Mouse (Mus musculus): ENCODE data around the gene Cd2.

The Cd2 gene

GRCm38 (mm10) chr3:101293571-101294135 lies 5.9 kb upstream of the Cd2 start:
- DNase-seq (ENCODE audit: low spot score): no peak

DNA sequence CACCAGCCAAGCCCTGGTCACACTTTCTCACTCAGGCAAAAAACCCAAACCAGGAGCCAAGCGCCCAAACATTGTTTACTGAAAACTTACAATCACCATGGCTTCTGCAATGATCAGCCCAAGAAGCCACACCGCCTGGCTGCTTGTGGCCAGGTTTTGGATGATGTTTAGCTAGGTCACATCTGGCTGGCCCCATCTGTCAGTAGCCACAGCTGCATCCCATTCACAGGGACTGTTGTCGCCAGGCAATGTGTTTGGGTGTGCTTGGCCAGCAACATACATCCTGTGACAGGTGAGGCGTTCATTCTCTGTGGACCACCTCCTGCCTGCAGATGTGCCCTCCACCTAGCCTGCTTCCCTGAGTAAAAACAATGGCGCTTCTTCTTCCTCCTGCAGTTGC lies 4.9 kb upstream of the Cd2 start:
- DNase-seq (ENCODE audit: low spot score): no peak

GRCm38 (mm10) chr3:101290587-101291520 lies 3.1 kb upstream of the Cd2 start:
- no peak for DNase-seq (ENCODE audit: low spot score)

GRCm38 (mm10) chr3:101290036-101290435 lies 2.3 kb upstream of the Cd2 start:
- DNase-seq (ENCODE audit: low spot score): no peak

DNA sequence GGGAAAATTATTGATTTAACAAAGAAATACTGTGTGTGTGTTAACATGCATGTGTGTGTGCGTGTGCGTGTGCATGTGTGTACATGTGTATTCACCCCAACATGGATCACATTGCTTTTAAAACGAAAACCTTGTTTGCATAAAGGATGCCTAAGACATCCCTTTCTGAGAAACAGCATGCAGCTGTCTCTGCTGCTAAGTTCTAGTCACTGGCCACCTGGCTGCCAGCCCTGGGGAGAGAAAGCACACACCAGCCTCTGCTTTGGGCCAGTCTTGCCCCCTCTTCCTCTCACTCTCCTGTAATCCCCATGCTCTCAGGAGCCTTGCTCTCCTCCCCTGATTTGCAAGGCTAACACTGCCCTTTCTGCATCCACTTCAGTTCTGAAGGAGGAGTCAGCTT lies 1.7 kb upstream of the Cd2 start:
- DNase-seq (ENCODE audit: low spot score): no peak

DNA sequence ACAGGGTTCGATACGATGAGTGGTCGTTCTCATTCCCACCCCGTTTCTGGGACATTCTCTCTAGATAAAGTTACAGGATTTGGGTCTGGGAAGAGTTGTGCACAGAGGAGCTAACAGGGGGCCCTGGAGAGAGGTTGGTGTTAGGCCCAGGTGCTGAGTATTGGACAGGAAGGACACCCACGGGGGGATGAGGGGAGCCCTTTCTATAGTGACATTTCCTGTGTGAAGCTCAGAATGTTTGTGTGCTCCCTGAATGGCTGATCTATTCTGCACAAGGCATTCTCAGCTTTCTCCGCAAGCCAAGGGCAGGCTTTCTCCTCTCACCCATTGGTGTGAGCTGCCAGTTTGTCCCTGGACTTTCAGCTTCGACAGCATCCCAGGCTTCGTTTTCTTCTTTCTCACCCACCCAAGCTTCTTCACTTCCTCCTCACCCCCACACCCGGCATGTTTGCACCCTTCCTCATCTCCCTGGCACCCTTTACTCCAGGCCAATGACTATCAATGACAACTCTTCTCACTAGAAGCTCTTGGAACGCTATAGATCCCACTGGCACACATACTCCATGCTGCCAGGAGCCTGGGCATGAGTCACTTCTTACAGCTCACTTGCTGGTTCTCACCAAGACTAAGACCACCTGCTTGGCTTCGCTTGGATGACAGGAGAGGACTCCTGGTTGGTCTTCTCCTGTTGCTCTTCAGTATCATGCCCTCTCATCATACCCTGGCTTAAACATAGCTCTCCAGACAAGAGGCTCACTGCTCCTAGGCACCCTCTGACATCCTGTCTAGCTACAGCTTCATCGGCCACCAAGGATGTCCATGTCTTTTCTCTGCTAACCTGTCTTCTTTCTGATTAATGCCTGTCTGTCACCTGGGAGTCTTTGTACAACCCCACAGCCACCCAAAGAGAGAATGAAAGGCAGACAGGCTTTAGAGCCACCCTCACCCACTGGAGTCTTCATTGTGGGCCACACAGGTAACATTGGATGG lies 1.1 kb downstream of the Cd2 start:
- DNase-seq (ENCODE audit: low spot score): no peak

GRCm38 (mm10) chr3:101285851-101286250 lies 1.9 kb downstream of the Cd2 start:
- no peak for DNase-seq (ENCODE audit: low spot score)

DNA sequence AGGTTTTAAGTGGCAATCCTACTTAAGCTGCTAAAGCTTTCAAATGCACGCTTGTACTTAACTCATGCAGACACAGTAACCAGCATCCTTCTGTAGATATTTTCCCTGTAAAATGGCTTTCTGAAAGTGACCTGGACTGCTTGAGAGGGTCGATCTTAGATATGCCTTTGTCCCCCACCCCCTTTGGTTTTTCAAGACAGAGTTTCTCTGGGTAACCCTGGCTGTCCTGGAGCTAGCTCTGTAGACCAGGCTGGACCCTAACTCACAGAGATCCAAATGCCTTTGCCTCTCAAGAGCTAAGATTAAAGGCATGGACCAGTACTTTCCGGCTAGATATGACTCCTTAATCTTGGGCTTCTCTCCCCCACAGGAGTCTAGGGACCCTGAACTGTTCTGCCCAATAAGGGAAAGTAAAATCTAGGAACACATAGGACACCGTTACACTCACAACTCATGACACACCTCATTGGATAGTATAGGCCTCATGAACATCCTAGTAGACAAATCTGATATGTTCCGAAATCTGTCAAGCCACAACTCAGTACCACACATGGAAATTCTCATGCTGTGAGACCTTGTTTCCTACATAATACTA lies 2.6 kb downstream of the Cd2 start:
- DNase-seq (ENCODE audit: low spot score): no peak

- no peak for DNase-seq (ENCODE audit: low spot score)
Observed at GRCm38 (mm10) chr3:101283869-101284706, 3.7 kb downstream of the Cd2 start.

DNA sequence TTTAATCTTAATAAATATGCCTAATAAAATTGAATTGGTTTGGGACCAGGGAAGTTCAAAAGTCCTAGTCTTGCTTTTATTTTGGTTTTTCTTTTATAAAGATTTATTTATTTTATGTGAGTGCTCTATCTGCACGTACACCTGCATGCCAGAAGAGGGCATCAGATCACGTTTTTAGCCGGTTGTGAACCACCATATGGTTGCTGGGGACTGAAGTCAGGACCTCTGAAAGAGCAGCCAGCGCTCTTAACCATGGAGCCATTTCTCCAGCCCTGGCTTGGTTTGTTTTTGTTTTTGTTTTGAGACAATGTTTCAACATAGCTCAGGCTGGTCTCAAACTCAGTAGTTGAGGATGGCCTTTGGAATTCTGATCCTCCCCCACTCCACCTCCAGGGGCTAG lies 4.3 kb downstream of the Cd2 start:
- no peak for DNase-seq (ENCODE audit: low spot score)

GRCm38 (mm10) chr3:101282556-101283180 lies 5.1 kb downstream of the Cd2 start:
- DNase-seq (ENCODE audit: low spot score): no peak

DNA sequence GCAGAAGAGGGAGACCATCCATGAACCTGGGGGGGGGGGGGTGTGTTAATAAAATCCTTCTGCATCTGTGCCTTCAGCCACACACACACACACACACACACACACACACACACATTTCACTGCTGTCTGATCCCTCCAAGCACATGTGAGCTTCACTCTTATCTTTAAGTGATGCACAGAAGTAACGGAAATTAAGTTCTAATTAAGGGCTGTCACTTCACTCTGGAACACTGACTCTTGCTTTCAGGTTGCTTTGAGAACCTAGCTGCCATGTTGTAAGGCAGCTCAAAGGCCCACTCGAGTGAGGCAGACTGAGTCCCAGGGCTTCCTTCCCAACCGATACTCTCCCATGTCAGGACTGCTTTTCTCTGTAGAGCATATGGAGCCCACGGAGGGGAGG lies 5.9 kb downstream of the Cd2 start:
- no peak for DNase-seq (ENCODE audit: low spot score)

DNA sequence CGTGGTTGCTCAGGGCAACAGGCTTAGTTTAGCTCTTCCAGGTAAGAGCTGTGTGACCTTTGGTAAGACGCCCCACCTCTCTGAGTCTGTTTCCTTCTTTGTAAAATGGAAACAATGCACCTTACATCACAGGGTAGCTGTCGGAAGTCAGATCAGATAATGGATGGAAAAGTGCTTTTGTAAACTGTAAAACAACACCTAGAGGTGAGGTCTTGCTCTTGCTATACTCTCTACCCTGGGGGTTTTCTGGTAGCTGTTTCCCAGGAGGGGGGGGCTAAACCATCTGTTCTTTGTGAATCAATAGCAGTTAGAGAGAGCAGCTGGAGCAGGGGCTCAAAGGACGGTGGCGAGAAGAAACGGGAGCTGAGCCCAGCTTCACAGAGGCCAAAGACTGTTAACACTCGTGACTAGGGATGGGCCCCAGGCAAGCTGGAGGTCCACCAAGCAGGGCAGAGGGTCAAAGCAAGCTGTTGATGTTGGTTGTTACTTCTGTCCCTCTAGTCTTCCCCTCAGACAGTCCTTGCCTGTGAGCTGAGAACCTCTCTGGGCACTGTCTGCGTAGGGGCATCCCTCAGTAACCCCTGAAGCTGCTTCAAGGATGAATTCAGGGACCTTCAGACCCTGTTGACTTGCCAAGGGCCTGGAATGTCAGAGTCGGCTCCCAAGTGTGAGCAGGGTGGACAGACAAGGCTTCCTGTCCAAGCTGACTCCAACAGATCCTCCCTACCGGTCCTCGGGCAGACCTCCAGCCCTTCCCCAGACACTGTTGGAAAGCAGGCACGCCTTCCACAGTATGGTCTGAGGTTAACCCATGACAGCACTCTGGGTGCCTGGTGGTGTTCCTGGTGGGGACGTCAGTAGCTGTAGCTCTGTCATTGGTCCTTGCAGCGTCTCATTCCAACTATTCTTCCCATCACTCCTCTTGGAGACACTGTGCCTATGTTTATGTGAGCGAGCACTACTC lies 7.1 kb downstream of the Cd2 start:
- no peak for DNase-seq (ENCODE audit: low spot score)

DNA sequence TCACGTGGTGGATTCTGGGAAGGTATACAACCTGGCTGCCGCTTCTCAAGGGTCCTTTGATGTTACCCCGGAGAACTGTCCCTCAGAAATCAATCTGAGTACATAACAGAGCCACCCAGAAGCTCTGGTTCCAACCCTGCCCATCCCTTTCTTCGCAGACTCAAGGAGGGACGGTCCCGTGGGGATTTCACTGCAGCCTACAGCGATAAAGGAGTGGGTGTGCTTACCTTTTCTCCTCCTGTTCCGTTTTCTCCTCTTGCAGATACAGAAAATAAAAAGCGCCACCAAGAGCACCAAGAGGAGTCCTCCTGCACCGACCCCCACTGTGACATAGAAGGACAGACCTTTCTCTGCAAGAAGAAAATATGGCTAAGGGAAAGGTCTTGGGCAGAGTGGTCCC lies 8.2 kb downstream of the Cd2 start:
- no peak for DNase-seq (ENCODE audit: low spot score)

GRCm38 (mm10) chr3:101278396-101278795 lies 9.3 kb downstream of the Cd2 start:
- no peak for DNase-seq (ENCODE audit: low spot score)

- no peak for DNase-seq (ENCODE audit: low spot score)
Observed at GRCm38 (mm10) chr3:101277830-101278229, 9.9 kb downstream of the Cd2 start.

- DNase-seq (ENCODE audit: low spot score): no peak
Observed at GRCm38 (mm10) chr3:101276501-101277320, 11.0 kb downstream of the Cd2 start.

- no peak for DNase-seq (ENCODE audit: low spot score)
Observed at GRCm38 (mm10) chr3:101275636-101276300, 12.0 kb downstream of the Cd2 start.
